Mouse (Mus musculus) macrophage (primary cell): ENCODE measurements around the gene Mblac1. TPM values are rescaled to one million over a fixed set of nuclear protein-coding genes. Genes with fewer than 3 reads are reported as not detected.

Source experiments
- H3K27ac ChIP-seq: fragments of 350-480 bp; formaldehyde crosslinking; 2 replicates; pipeline ENCODE4 v1.9.0; 2021
- H3K36me3 ChIP-seq: fragments of 350-480 bp; formaldehyde crosslinking; 2 replicates; pipeline ENCODE4 v1.9.0; 2021; ENCODE audit errors: inconsistent target
- H3K4me3 ChIP-seq: fragments of 350-480 bp; formaldehyde crosslinking; 2 replicates; pipeline ENCODE4 v1.9.0; 2021; ENCODE audit errors: inconsistent target
- H3K79me2 ChIP-seq: fragments of 350-480 bp; formaldehyde crosslinking; 2 replicates; pipeline ENCODE4 v1.9.0; 2021; ENCODE audit errors: inconsistent target
- WGBS: methylation state at CpG from one replicate; pipeline ENCODE4 v1.1.7; 2026; ENCODE audit warnings: inconsistent platforms; ENCODE audit not compliant: missing documents; 5-methylcytosine and 5-hydroxymethylcytosine counted together
- polyA plus RNA-seq: library from polyadenylated mRNA; stranded (reverse); fragments of 250-400 nt; gene quantifications from 3 replicates; pipeline ENCODE4 v1.2.4, GENCODE M21; 2018; ENCODE audit warnings: inconsistent platforms

The Mblac1 gene
- polyA plus RNA-seq, 1 experiment from 2014 or later, result 3.3 TPM

DNA sequence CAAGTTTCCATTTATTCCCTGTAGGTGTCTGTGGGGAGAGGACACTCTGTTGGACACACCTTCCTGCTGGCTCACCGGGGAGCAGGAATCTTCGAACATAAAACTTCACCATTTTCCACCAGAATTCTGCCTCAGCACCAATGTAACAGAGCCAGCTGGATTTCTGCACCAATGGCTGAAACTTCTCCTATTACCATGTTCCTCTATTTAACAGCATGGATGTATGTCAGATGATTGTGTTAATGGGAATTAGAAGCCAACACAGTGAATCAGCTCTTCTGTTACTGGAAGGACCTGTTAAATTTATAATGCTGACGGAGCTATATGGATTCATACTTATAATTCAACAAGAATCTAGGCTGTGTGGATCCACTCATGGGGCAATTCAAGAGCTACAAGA lies 35.4 kb downstream of the Mblac1 start:
- Histone ChIP-seq H3K36me3 (no peaks in the 10 kb centered on the region), H3K27ac (peak overlapping the region; percentile 79), H3K4me3 (peak overlapping the region; percentile 8; the same call in 1 of the 2 replicates), H3K79me2 (peaks cover 8% of the 10 kb centered on the region; the same call in 1 of the 2 replicates)
- 54% methylated on average over 3 of the region's 3 CpGs for WGBS

DNA sequence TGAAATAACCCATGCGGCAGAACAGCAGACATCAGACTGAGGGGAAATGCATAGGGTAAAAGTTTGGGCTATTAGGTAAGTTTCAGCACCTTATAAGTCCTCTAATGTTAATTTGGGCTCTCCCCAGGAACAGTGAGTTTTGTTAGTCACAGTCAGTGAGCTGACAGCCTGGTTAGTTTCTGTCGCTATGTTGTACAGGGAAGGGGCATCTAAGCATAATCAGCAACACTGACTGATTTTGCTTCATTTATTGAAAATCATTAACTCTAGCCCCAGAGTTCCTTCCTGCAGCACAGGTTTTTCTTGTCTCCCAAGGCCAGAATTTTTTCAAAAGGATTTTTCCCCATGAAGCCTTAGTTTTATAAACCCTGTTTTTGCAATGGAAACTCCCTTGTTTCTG lies 39.7 kb downstream of the Mblac1 start:
- H3K27ac ChIP-seq, result no peak overlapping the region
- H3K36me3 ChIP-seq, result no peaks in the 10 kb centered on the region
- H3K4me3 ChIP-seq, result no peak overlapping the region
- no peaks in the 10 kb centered on the region; the same call in 1 of the 2 replicates for H3K79me2 ChIP-seq
- 93% methylated on average over 2 of the region's 2 CpGs for WGBS

GRCm38 (mm10) chr5:138234224-138234623 lies 40.1 kb downstream of the Mblac1 start:
- no peaks in the 10 kb centered on the region; the same call in 1 of the 2 replicates for H3K79me2 ChIP-seq
- H3K36me3 ChIP-seq, result no peaks in the 10 kb centered on the region
- no peak overlapping the region for H3K4me3 ChIP-seq
- no peak overlapping the region for H3K27ac ChIP-seq

GRCm38 (mm10) chr5:138241511-138241910 lies 47.4 kb downstream of the Mblac1 start:
- Histone ChIP-seq H3K36me3 (no peaks in the 10 kb centered on the region), H3K27ac (no peak overlapping the region), H3K4me3 (no peak overlapping the region), H3K79me2 (no peaks in the 10 kb centered on the region)
- 6% methylated on average over 2 of the region's 2 CpGs for WGBS

Other genes starting within 250 kb of the Mblac1 start
- not detected in 3 replicates for gene Gjc3, start 231.2 kb upstream of the Mblac1 start, polyA plus RNA-seq
- not detected in 3 replicates for gene Azgp1, start 212.8 kb upstream of the Mblac1 start, polyA plus RNA-seq
- not detected in 3 replicates for gene Smok3a, start 173.1 kb upstream of the Mblac1 start, polyA plus RNA-seq
- gene Smok3b, start 172.9 kb upstream of the Mblac1 start, polyA plus RNA-seq, result not detected in 3 replicates
- gene Smok3c, start 141.1 kb upstream of the Mblac1 start, polyA plus RNA-seq, result not detected in 3 replicates
- 6.8 to 8.7 TPM (median 6.9 TPM) in 3 replicates for gene Zkscan1, start 109.2 kb upstream of the Mblac1 start, polyA plus RNA-seq
- 9.8 to 15.5 TPM (median 15.2 TPM) in 3 replicates for gene Zscan21, start 77.4 kb upstream of the Mblac1 start, polyA plus RNA-seq
- 2.2 to 3.5 TPM (median 2.5 TPM) in 3 replicates for gene Zfp113, start 38.6 kb upstream of the Mblac1 start, polyA plus RNA-seq
- 66.2 to 101 TPM (median 71.0 TPM) in 3 replicates for gene Cops6, start 33.2 kb upstream of the Mblac1 start, polyA plus RNA-seq
- gene Ap4m1, start 22.3 kb upstream of the Mblac1 start, polyA plus RNA-seq, result 10.2 to 20.8 TPM (median 13.0 TPM) in 3 replicates
- gene Mcm7, start 21.9 kb upstream of the Mblac1 start, polyA plus RNA-seq, result 7.1 to 61.8 TPM (median 13.3 TPM) in 3 replicates
- gene Taf6, start 6.9 kb upstream of the Mblac1 start, polyA plus RNA-seq, result 21.9 to 33.7 TPM (median 32.0 TPM) in 3 replicates
- gene Cnpy4, start 6.8 kb upstream of the Mblac1 start, polyA plus RNA-seq, result 15.8 to 21.3 TPM (median 16.0 TPM) in 3 replicates
- gene Nxpe5, start 31.6 kb downstream of the Mblac1 start, polyA plus RNA-seq, result 21.3 to 30.2 TPM (median 28.7 TPM) in 3 replicates
- 32.5 to 106 TPM (median 78.4 TPM) in 3 replicates for gene Lamtor4, start 61.2 kb downstream of the Mblac1 start, polyA plus RNA-seq
- 25.8 to 46.6 TPM (median 43.8 TPM) in 3 replicates for gene BC037034, start 69.7 kb downstream of the Mblac1 start, polyA plus RNA-seq
- gene Gal3st4, start 78.5 kb downstream of the Mblac1 start, polyA plus RNA-seq, result 0.12 TPM in 1 of 3 replicates, not detected in the others
- gene Gm43720, start 85.6 kb downstream of the Mblac1 start, polyA plus RNA-seq, result not detected in 3 replicates
- gene Gpc2, start 85.7 kb downstream of the Mblac1 start, polyA plus RNA-seq, result 0.14 to 0.54 TPM (median 0.29 TPM) in 3 replicates
- 0.19 to 0.41 TPM (median 0.29 TPM) in 3 replicates for gene Stag3, start 85.9 kb downstream of the Mblac1 start, polyA plus RNA-seq
- 0.26 to 0.96 TPM (median 0.36 TPM) in 3 replicates for gene Pvrig, start 147.6 kb downstream of the Mblac1 start, polyA plus RNA-seq
- 4.4 to 5.6 TPM (median 5.3 TPM) in 3 replicates for gene Zfp157, start 247.2 kb downstream of the Mblac1 start, polyA plus RNA-seq